Mouse (Mus musculus): ENCODE measurements around the gene Rps12-ps3.

- TF ChIP-seq CTCF (conservative IDR thresholded peaks at IDR 0.05; ENCODE audit: low read length) (no peak), POU5F1 (IDR thresholded peaks at IDR 0.05; ENCODE audit: borderline replicate concordance, low read length) (no peak), NANOG (IDR thresholded peaks at IDR 0.05; ENCODE audit: borderline replicate concordance, low read length) (no peak)
These were observed 23.7 kb downstream of the Rps12-ps3 start, which contains the start of gene Pdzd8 for GRCm38 (mm10) chr19:59345658-59346283.

Measured in E14TG2a.4 (cell line).